Mouse (Mus musculus) spleen, postnatal 4 days (tissue): ENCODE results near the gene Zdhhc17.

Source experiments
- DNase-seq, 2 experiments: peaks; one replicate each; pipeline ENCODE4 v3.0.0; 2022; ENCODE audit warnings: low spot score in 2 of 2

Gene Zdhhc17

GRCm38 (mm10) chr10:111009641-111010479 is at the start of gene Zdhhc17:
Zdhhc17 (minus strand) TSS chr10:111010140.
- DNase-seq, result peak; percentile 84 to 92

- DNase-seq, result no peak
These were observed 45.8 kb upstream of the Zdhhc17 start for GRCm38 (mm10) chr10:111055770-111056169.

- DNase-seq, result no peak
These were observed 41.7 kb upstream of the Zdhhc17 start for GRCm38 (mm10) chr10:111051606-111052005.

- no peak for DNase-seq
These were observed 40.6 kb upstream of the Zdhhc17 start for GRCm38 (mm10) chr10:111050511-111050910.

- no peak for DNase-seq
These were observed 40.1 kb upstream of the Zdhhc17 start for GRCm38 (mm10) chr10:111050061-111050460.

- no peak for DNase-seq
These were observed 38.0 kb upstream of the Zdhhc17 start for GRCm38 (mm10) chr10:111047895-111048294.

- no peak for DNase-seq
These were observed 30.2 kb upstream of the Zdhhc17 start for GRCm38 (mm10) chr10:111040078-111040656.

- no peak for DNase-seq
These were observed 26.9 kb upstream of the Zdhhc17 start for GRCm38 (mm10) chr10:111036851-111037250.

- no peak for DNase-seq
These were observed 25.2 kb upstream of the Zdhhc17 start for GRCm38 (mm10) chr10:111035134-111035533.

- DNase-seq, result no peak
These were observed 21.8 kb upstream of the Zdhhc17 start for GRCm38 (mm10) chr10:111031511-111032365.

GRCm38 (mm10) chr10:111030845-111031244 is 20.9 kb upstream of the Zdhhc17 start:
- no peak for DNase-seq

- no peak for DNase-seq
These were observed 16.2 kb upstream of the Zdhhc17 start for GRCm38 (mm10) chr10:111026106-111026505.

- DNase-seq, result no peak
These were observed 14.8 kb upstream of the Zdhhc17 start for GRCm38 (mm10) chr10:111024746-111025145.

- DNase-seq, result no peak
These were observed 4.5 kb upstream of the Zdhhc17 start for GRCm38 (mm10) chr10:111014476-111014875.

GRCm38 (mm10) chr10:111013265-111013664 is 3.3 kb upstream of the Zdhhc17 start:
- no peak for DNase-seq

- DNase-seq, result no peak
These were observed 2.6 kb upstream of the Zdhhc17 start for GRCm38 (mm10) chr10:111012496-111013038.

GRCm38 (mm10) chr10:111011226-111011765 is 1.4 kb upstream of the Zdhhc17 start:
- no peak for DNase-seq

- no peak for DNase-seq
These were observed 713 bp upstream of the Zdhhc17 start for GRCm38 (mm10) chr10:111010480-111011225.

GRCm38 (mm10) chr10:111009113-111009640 is 763 bp downstream of the Zdhhc17 start:
- no peak for DNase-seq

GRCm38 (mm10) chr10:111007687-111008086 is 2.3 kb downstream of the Zdhhc17 start:
- no peak for DNase-seq
